Mouse (Mus musculus) layer of hippocampus, postnatal 25 days (tissue): Measurements from ENCODE around the gene Doc2a. TPM values are rescaled to one million over a fixed set of nuclear protein-coding genes. Genes with fewer than 3 reads are reported as not detected.

Experiments used
- DNase-seq, 2 experiments: peaks; one replicate each; pipeline ENCODE4 v3.0.0; 2022; ENCODE audit warnings: mixed read lengths in 2 of 2, low spot score in 1 of 2; ENCODE audit errors: extremely low spot score in 1 of 2
- total RNA-seq, 2 experiments: library from RNA; stranded (reverse); gene quantifications; 2 replicates each; pipeline ENCODE4 v1.2.3; 2021

The Doc2a gene
- total RNA-seq, result 10 to 100 TPM; 15.6 to 16.2 TPM

GRCm38 (mm10) chr7:126847116-126847420, at the start of gene Doc2a:
Gene Doc2a, plus strand, starts transcription at chr7:126847416.
- no peak for DNase-seq

DNA sequence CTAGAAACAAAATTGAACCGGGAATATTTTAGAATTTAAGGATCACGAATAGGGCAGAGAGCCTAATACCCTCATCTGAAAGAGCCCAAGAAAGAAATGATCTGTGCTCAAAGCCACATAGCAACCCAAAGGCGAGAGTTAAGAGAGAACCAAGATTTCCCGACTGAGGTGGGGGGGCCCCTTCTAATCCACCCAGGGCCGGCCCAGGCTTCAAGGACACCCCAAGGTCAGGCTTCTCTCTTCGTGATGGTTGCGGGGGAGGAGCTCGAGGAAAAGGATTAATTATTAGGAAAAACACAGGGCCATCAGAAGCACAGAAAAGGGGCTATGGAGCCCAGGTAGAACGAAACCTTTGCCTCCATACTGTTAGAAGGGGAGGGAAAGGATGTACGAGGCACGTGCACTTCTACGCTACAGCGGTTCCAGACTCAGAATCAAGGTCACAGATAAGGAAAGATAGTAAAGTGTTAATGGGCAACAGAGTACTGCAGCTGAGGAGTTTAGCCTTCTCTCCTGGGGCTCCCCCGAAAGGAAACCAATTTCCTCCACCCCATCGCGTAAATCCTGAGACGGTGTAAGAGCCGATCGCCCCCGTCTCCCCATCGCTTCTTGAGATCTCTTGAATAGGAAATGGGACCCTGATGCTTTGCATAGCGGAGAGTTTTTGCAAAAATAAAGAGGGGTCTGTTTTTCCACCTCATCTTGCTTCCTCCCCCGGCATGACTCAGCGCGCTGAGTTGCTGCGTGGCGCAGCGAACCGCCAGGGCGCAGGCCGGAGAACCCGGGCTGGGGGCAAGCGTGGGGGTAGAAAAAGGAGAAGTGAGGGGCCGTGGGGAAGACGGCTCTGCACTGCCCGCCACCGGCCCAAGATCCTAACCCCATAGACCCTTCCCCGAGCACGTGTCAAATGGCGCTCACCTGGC, 48.8 kb upstream of the Doc2a start:
- no peak for DNase-seq

DNA sequence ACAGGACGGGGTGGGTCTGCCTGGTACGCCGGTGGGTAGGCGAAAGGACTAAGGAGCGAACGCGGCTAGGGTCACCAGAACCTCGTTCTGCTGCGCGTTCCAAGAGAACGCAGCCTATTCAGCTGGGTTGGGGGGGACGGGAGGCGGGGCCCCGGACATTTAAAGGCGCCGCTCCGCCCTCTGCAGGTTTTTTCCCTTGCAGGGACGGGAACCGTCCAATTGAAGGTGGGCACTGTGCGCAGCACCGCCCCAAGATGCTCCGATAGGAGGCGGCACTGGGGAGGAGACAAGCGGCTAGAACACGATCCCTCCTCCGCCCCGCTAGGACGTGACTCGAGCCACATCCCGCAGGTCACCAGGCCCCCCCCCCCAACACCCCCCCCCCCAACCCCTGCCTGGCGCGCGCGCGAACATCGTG, 48.2 kb upstream of the Doc2a start:
- DNase-seq, result peak; percentile 86 to 88

DNA sequence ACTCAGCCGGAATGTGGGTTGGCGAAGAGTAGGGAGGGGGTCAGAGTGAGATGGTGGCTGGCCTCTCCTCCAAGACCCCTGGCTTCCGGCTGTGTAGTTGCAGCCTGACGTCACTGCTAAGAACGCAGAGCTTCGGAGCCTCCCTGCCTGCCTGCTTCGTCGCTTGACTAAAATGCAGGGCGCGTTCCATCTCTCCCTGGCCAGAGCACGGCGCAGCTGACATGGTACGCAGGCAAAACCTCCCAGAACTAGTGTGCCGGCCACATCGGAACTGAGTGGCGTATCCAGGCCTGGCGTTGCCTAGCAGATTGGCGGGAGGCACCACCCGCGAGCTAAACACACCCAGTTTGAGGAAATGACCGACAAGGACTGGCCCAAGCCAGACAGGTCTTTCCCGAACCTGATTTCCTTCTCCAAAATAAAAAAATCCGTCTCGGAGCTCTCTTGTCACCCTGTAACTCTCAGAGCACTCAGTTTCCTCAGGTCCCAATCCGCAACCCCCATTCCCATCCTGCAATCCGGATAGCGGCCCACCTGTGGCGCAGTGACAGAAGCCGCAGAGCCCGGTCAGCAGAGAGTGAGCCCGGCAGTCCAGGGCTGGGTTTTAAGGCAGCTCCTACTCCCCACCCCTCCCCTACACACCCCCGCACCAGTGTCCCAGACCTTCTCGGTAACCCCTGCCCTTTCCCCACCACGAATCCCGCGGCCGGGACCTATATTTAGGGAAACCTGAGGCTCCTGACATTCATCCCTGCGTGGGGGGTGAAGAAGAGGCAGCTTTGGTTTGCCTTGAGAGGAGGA, 47.5 kb upstream of the Doc2a start:
- peak; percentile 70 to 75 for DNase-seq

- DNase-seq, result no peak
These were observed 46.8 kb upstream of the Doc2a start for GRCm38 (mm10) chr7:126800269-126801056.

- DNase-seq, result no peak
These were observed 46.2 kb upstream of the Doc2a start for GRCm38 (mm10) chr7:126801057-126801422.

DNA sequence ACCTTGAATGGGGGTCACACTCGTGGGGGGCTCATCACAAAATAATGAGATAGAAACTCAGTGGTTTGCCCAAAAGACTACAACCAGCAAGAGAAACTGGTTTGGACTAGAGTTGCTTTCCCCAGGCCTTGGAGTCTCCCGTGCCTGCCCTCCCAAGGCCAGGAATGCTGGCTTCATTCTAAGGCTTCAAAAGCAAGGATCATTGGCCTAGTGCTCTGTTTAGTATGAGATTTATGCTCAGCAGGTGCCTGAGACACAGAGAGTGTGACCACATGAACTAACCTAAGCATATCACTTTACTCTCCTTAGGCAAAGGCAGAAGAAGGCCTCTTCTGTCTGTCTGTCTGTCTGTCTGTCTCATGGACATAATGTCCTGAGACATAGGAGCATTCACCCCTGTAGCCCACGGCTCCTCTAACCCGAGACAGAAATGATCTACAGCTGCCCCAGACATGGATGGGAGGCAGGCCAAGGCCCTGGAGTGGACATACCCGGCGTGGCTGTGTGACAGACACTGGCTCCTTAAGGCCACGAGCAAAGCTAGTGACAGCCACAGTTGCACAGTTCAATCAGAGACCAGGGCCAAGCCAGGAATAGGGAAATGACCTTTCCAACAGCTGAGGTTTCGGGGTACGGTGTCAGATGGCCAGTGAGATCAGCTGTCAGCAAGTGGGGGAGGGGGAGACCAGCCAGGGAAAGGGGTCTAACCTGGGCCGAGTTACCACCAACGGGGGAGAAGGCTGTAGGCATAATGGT, 44.9 kb upstream of the Doc2a start:
- DNase-seq, result no peak

DNA sequence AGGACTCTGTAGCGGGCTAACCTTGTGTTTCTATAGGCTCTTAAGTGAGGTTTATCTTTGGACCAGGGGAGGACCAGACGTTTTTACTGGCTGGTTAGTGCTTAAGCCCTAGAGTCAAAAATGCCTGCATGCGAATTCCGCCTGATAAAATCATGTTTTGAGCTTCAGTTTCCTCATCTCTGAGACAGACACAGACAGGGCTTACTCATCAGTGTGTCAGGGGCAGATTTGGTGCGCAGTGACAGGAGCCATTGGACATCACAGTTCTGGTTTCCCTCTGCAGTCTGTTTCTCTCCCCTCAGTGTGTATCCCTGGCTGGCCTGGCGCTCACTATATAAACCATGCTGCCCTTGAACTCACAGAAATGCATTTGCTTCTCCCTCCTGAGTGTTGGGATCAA, 44.0 kb upstream of the Doc2a start:
- no peak for DNase-seq

GRCm38 (mm10) chr7:126803751-126804150, 43.5 kb upstream of the Doc2a start:
- no peak for DNase-seq

DNA sequence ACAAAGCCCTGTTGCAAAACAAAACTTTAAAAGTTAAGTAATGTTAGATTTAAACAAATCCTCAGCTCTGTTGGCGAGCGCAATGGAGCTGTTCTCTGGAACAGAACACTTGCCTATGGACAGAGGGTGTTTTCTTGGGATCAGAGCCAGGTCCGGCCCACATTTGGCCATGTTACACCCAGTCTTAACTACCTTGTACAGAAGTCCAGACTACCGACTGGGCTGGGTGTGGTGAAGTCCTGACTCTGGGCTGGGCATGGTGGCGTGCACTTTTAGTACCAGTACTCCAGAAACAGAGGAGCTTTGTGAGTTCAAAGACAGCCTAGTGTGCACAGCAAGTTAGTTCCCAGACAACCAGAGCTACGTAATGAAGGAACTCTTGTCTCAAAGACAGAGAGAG, 40.3 kb upstream of the Doc2a start:
- DNase-seq, result no peak

DNA sequence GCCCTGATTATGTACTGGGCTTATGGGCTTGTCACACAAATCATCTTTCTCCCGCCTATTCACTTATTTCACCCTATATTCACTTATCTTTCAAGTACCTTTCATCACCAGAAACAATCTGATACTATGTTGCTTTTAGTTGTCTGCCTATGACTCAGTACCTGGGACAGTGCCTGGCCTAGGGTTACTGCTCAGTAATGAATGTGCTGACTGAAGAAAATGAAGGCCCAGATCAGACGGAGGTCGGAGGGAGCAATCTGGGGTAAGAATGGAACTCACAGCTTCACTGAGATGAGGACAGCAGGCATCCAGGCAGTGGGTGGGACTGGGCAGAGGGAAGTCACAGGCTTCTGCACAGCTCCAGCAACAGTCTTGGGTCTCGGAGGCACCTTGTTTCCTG, 39.8 kb upstream of the Doc2a start:
- DNase-seq, result no peak

GRCm38 (mm10) chr7:126808703-126809455, 38.3 kb upstream of the Doc2a start:
- DNase-seq, result peak; percentile 76 to 88

- DNase-seq, result no peak
These were observed 37.4 kb upstream of the Doc2a start for GRCm38 (mm10) chr7:126809723-126810369.

DNA sequence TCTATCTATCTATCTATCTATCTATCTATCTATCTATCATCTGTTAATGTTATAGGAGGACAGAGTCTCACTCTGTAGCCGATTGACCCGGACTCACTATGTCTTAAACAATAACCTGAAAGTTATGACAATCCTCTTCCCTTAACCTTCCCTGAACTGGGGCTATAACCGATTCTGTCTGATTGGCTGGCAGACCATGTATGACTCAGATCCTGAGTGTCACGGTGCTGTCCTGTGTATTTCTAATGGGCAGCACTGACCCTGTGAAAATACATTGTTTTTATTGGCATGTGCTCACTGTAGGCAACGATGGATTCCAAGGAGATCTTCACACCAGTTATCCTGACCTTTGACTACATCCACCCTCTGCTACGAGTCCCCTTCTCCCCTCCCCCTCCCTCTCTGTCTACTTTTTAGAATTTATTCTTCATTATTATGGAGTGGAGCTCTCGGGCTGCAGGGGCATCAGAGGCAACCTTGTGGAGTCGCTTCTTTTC, 31.4 kb upstream of the Doc2a start:
- DNase-seq, result no peak

GRCm38 (mm10) chr7:126816494-126816893, 30.7 kb upstream of the Doc2a start:
- no peak for DNase-seq

DNA sequence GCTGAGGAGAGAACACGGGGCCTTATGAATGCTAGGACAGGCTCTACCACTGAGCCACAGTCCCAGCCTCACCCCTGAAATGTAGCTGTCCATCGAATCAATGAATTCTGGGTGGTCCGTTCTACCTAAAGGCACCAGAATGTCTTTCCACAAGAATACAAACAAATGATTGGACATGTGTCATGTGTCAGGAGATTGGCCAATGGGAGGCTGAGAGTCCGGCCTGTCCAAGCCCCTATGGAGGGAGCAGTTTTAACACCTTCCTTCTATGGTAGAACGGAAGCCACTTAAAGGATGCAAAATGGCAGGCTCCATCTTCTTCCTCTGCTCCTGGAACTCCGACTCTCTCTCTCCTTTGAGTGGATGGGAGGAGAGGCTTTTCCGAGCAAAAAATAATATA, 29.6 kb upstream of the Doc2a start:
- no peak for DNase-seq

- no peak for DNase-seq
These were observed 28.4 kb upstream of the Doc2a start for GRCm38 (mm10) chr7:126818818-126819217.

DNA sequence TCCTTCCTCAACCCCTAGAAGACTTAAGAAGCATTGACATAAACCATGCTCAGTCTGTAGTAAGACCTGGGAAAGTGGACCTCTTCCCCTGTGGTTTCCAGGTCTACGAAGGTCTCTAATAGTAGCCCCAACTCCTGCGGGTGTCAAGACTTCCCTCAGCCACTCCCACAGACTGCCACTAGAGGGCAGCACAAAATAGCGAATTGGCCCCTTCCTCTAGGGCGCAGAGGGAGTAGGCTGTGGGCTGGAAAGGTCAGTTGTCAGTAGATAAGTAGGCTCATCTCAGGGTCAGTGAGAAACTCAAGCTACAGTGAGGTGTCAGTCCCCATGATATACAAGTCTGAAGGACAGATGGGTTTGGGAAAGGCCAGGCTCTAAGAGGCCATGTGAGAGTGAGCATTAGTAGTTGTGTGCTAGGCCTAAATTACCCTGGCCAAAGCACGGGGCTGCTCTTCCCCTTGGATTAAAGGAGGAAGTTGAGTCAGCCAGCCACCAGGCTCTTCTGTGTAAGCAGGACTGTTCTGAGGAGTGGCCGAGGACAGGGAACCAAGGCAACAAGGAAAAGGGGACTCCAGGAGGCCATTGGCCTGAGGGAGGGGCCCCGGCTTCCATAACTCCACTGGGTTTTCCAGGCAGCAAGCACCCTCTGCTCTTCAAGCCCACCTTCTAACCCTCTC, 25.2 kb upstream of the Doc2a start:
- peak; percentile 64 to 92 for DNase-seq
